Mouse (Mus musculus) forebrain, embryonic 15.5 days (tissue): ENCODE measurements around the gene Tiprl. TPM values are rescaled to one million over a fixed set of nuclear protein-coding genes. Genes with fewer than 3 reads are reported as not detected.

Experiments used
- ATAC-seq: fragments of 200-750 bp; cut with Nextera tagmentation; replicated peaks from 2 replicates; pipeline ENCODE4 v1.8.0; 2017; ENCODE audit warnings: mild to moderate bottlenecking, moderate TSS enrichment, moderate library complexity
- H3K27ac ChIP-seq: fragments of 300-500 bp; sonication (generic); replicated peaks from 2 replicates; pipeline ENCODE4 v1.5.1; 2015; ENCODE audit warnings: mild to moderate bottlenecking, inconsistent platforms
- H3K27me3 ChIP-seq: fragments of 300-500 bp; sonication (generic); 2 replicates; pipeline ENCODE4 v1.6.1; 2015; ENCODE audit warnings: inconsistent platforms
- H3K36me3 ChIP-seq: fragments of 300-500 bp; sonication (generic); 2 replicates; pipeline ENCODE4 v1.6.1; 2015; ENCODE audit warnings: mild to moderate bottlenecking, inconsistent platforms
- H3K4me1 ChIP-seq: fragments of 300-500 bp; sonication (generic); 2 replicates; pipeline ENCODE4 v1.6.1; 2015; ENCODE audit warnings: inconsistent platforms
- H3K4me2 ChIP-seq: fragments of 300-500 bp; sonication (generic); replicated peaks from 2 replicates; pipeline ENCODE4 v1.6.1; 2015; ENCODE audit warnings: mild to moderate bottlenecking, inconsistent platforms
- H3K4me3 ChIP-seq: fragments of 300-500 bp; sonication (generic); 2 replicates; pipeline ENCODE4 v1.5.1; 2015; ENCODE audit warnings: mild to moderate bottlenecking, inconsistent platforms
- H3K9ac ChIP-seq: fragments of 300-500 bp; sonication (generic); replicated peaks from 2 replicates; pipeline ENCODE4 v1.6.1; 2015; ENCODE audit warnings: mild to moderate bottlenecking, inconsistent platforms
- H3K9me3 ChIP-seq: fragments of 300-500 bp; sonication (generic); 2 replicates; pipeline ENCODE4 v1.6.1; 2016; ENCODE audit warnings: inconsistent platforms
- whole genome bisulfite sequencing: fragments of 180-500 bp; shearing (Covaris S2); methylation state at CpG from one replicate; pipeline ENCODE4 v1.1.7; 2015; ENCODE audit warnings: mixed read lengths; 5-methylcytosine and 5-hydroxymethylcytosine counted together
- polyA plus RNA-seq: library from polyadenylated mRNA; unstranded; fragments of >200 nt; fragmentation: Nextera tagmentation; extraction: Ambion mirVana; gene quantifications from 2 replicates; pipeline ENCODE4 v1.2.1, GENCODE M21; 2015

Tiprl gene
- polyA plus RNA-seq, 1 experiment from 2014 or later: 162 TPM

GRCm38 (mm10) chr1:165247085-165247484, 10.3 kb upstream of the Tiprl start:
- no peak for ATAC-seq
- H3K9ac ChIP-seq: no peak overlapping the region
- WGBS: 83% methylated on average over 5 of the region's 5 CpGs

GRCm38 (mm10) chr1:165246587-165246986, 9.8 kb upstream of the Tiprl start:
- Histone ChIP-seq H3K27ac (no peak overlapping the region), H3K9ac (no peak overlapping the region), H3K36me3 (no peaks in the 10 kb centered on the region), H3K4me3 (no peak overlapping the region), H3K4me2 (no peak overlapping the region), H3K9me3 (no peaks in the 10 kb centered on the region), H3K27me3 (no peaks in the 10 kb centered on the region), H3K4me1 (no peaks in the 10 kb centered on the region)
- ATAC-seq: no peak
- 87% methylated on average over 5 of the region's 5 CpGs for WGBS

More at GRCm38 (mm10) chr1:165247085-165247484, 10.3 kb upstream of the Tiprl start:
- H3K27ac ChIP-seq: no peak overlapping the region
- H3K9me3 ChIP-seq: no peaks in the 10 kb centered on the region
- no peak overlapping the region for H3K4me3 ChIP-seq
- no peaks in the 10 kb centered on the region for H3K36me3 ChIP-seq
- H3K4me2 ChIP-seq: no peak overlapping the region
- no peaks in the 10 kb centered on the region for H3K4me1 ChIP-seq
- no peaks in the 10 kb centered on the region for H3K27me3 ChIP-seq

GRCm38 (mm10) chr1:165235846-165236245, 950 bp downstream of the Tiprl start:
- H3K4me2 ChIP-seq: peak overlapping the region; percentile 53
- no peaks in the 10 kb centered on the region for H3K27me3 ChIP-seq
- H3K4me3 ChIP-seq: peak overlapping the region; percentile 79
- H3K4me1 ChIP-seq: peaks cover 23% of the 10 kb centered on the region
- no peaks in the 10 kb centered on the region for H3K36me3 ChIP-seq
- no peak for ATAC-seq
- H3K9ac ChIP-seq: peak overlapping the region; percentile 83
- no peaks in the 10 kb centered on the region for H3K9me3 ChIP-seq
- 7% methylated on average over 10 of the region's 10 CpGs for WGBS
- peak overlapping the region; percentile 92; the same call in 1 of the 2 replicates for H3K27ac ChIP-seq

DNA sequence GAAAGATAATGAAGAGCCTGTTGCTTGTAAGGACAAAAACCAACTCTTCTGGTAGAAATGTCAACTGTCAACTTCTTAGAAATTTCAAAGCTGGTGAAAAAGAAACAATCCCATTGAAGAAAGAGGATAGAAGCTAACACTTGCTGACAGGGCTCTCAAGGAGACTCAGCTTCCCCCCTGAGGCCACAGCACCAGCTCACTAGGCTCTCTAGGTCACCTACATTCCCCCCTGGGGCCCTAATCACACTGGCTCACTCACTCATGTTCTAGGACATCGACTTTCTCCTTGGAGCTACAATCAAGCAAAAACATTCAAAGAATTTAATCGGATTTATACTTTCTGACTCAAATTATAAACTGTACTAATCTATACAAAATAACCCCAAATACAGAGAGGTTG, 3.0 kb downstream of the Tiprl start:
- no peaks in the 10 kb centered on the region for H3K36me3 ChIP-seq
- H3K9ac ChIP-seq: no peak overlapping the region
- no peaks in the 10 kb centered on the region for H3K27me3 ChIP-seq
- ATAC-seq: no peak
- no peak overlapping the region for H3K4me3 ChIP-seq
- 77% methylated on average over 2 of the region's 2 CpGs for WGBS
- H3K9me3 ChIP-seq: no peaks in the 10 kb centered on the region
- no peak overlapping the region for H3K4me2 ChIP-seq
- peaks cover 23% of the 10 kb centered on the region for H3K4me1 ChIP-seq
- no peak overlapping the region for H3K27ac ChIP-seq

GRCm38 (mm10) chr1:165230691-165231090, 6.1 kb downstream of the Tiprl start:
- no peak overlapping the region for H3K9ac ChIP-seq
- no peak overlapping the region for H3K4me2 ChIP-seq
- WGBS: 96% methylated on average over 4 of the region's 4 CpGs
- no peak overlapping the region for H3K27ac ChIP-seq
- H3K4me1 ChIP-seq: peaks cover 10% of the 10 kb centered on the region
- peaks cover 12% of the 10 kb centered on the region for H3K36me3 ChIP-seq
- H3K4me3 ChIP-seq: no peak overlapping the region
- no peak for ATAC-seq
- no peaks in the 10 kb centered on the region for H3K27me3 ChIP-seq
- H3K9me3 ChIP-seq: no peaks in the 10 kb centered on the region

GRCm38 (mm10) chr1:165229577-165229976, 7.2 kb downstream of the Tiprl start:
- no peak for ATAC-seq
- H3K27ac ChIP-seq: no peak overlapping the region
- no peak overlapping the region for H3K4me2 ChIP-seq
- H3K27me3 ChIP-seq: no peaks in the 10 kb centered on the region
- H3K9ac ChIP-seq: no peak overlapping the region
- no peak overlapping the region for H3K4me3 ChIP-seq
- peaks cover 4% of the 10 kb centered on the region; the same call in 1 of the 2 replicates for H3K4me1 ChIP-seq
- H3K9me3 ChIP-seq: no peaks in the 10 kb centered on the region
- H3K36me3 ChIP-seq: peaks cover 18% of the 10 kb centered on the region
- WGBS: 90% methylated on average over 9 of the region's 9 CpGs

DNA sequence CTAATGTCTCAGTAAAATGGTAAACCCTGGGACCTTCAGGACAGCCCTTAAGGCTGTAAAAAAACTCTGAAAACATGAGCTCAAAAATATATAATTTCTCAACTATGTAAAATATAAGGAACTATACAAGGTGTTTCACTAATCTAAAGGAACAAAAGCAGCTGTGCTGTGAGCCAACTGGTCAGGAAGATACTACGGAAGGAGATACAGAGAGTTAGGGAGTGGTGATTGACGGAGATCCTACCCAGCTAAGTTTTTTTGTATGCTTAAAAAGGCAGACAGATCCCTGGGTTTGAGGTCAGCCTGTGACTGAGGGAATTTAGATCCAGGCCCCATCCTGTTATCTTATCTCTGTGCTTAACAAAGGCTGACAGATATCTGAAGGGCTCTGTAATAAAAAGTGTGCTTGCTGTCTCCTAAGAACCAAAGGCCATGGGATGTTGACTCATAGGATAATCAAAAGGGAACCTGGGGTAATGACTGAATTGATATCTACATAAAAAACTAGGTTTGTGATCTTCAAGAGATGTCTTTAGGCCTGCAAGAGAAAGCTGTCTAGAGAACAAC, 19.7 kb downstream of the Tiprl start:
- Histone ChIP-seq H3K4me3 (no peak overlapping the region), H3K36me3 (peaks cover 70% of the 10 kb centered on the region), H3K9me3 (no peaks in the 10 kb centered on the region), H3K9ac (no peak overlapping the region), H3K4me2 (no peak overlapping the region), H3K27ac (no peak overlapping the region), H3K4me1 (no peaks in the 10 kb centered on the region), H3K27me3 (no peaks in the 10 kb centered on the region)
- no peak for ATAC-seq
- 95% methylated on average over 2 of the region's 2 CpGs for WGBS

- Histone ChIP-seq H3K4me2 (no peak overlapping the region), H3K9ac (no peak overlapping the region), H3K4me3 (no peak overlapping the region), H3K9me3 (no peaks in the 10 kb centered on the region), H3K36me3 (peaks cover 58% of the 10 kb centered on the region), H3K4me1 (no peaks in the 10 kb centered on the region), H3K27ac (no peak overlapping the region), H3K27me3 (no peaks in the 10 kb centered on the region)
- ATAC-seq: no peak
- WGBS: 89% methylated on average over 7 of the region's 7 CpGs
These were observed 21.0 kb downstream of the Tiprl start for GRCm38 (mm10) chr1:165215831-165216230.

DNA sequence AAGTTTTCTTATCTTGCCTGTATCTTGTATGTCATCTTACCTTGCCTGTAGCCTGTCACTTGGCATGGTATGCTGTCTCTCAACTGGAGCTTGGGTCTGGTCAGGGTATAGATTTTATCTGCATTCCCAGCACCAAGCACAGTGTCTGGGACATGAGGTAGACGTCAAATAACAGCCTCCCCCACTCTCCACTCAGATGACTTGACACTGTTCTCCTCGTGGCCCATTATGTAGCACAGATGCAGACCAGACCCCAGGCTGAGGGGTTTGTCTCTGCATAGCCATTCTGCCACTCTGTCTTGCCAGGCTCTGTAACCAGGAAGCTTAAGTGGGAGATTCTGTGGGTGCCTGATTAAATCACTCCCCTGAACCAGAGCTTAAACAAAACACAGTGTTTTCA, 31.2 kb downstream of the Tiprl start:
- 55% methylated on average over 2 of the region's 2 CpGs for WGBS

GRCm38 (mm10) chr1:165203488-165204035, 33.2 kb downstream of the Tiprl start:
- WGBS: 61% methylated on average over 2 of the region's 2 CpGs
- no peaks in the 10 kb centered on the region for H3K27me3 ChIP-seq
- no peak overlapping the region for H3K4me2 ChIP-seq
- no peak overlapping the region for H3K4me3 ChIP-seq
- no peaks in the 10 kb centered on the region for H3K4me1 ChIP-seq
- no peak overlapping the region for H3K9ac ChIP-seq
- no peaks in the 10 kb centered on the region for H3K36me3 ChIP-seq
- no peak for ATAC-seq
- H3K9me3 ChIP-seq: no peaks in the 10 kb centered on the region
- H3K27ac ChIP-seq: no peak overlapping the region

More for the DNA sequence above, 31.2 kb downstream of the Tiprl start:
- no peak for ATAC-seq
- Histone ChIP-seq H3K4me3 (no peak overlapping the region), H3K4me1 (no peaks in the 10 kb centered on the region), H3K27ac (no peak overlapping the region), H3K36me3 (no peaks in the 10 kb centered on the region), H3K4me2 (no peak overlapping the region), H3K27me3 (no peaks in the 10 kb centered on the region), H3K9ac (no peak overlapping the region), H3K9me3 (no peaks in the 10 kb centered on the region)

DNA sequence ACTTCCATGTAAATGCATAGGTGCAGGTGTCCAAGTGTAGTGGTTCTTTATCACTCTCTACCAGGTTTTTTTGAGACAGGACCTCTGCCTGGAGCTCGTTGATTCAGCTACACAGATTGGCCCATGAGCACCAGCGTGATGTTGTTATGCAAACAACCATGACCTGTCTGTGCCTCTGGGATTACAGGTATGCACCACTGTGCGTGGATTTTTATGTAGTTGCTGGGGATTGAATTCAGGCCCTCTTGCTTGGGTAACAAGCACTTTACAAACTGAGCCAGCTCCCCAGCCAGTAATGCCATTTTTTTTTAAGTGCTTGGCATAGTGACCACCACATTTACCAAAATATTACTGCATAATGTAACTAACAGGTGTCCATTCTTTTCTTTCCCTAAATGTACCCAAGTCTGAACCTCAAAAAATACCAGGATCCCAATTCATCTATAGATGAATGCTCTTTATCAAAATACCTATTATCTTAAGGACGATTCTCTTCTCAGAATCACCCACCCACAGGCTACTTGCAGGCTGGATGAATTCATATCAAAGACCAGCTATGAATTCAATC, 35.3 kb downstream of the Tiprl start:
- Histone ChIP-seq H3K36me3 (no peaks in the 10 kb centered on the region), H3K4me3 (no peak overlapping the region), H3K27ac (no peak overlapping the region), H3K4me2 (no peak overlapping the region), H3K9ac (no peak overlapping the region), H3K4me1 (no peaks in the 10 kb centered on the region), H3K9me3 (no peaks in the 10 kb centered on the region), H3K27me3 (no peaks in the 10 kb centered on the region)
- no peak for ATAC-seq
- 90% methylated on average over 4 of the region's 4 CpGs for WGBS

GRCm38 (mm10) chr1:165200748-165201147, 36.0 kb downstream of the Tiprl start:
- WGBS: 83% methylated on average over 8 of the region's 8 CpGs
- no peak overlapping the region for H3K9ac ChIP-seq
- no peak overlapping the region for H3K4me2 ChIP-seq
- no peaks in the 10 kb centered on the region for H3K4me1 ChIP-seq
- H3K27me3 ChIP-seq: no peaks in the 10 kb centered on the region
- no peaks in the 10 kb centered on the region for H3K9me3 ChIP-seq
- H3K27ac ChIP-seq: no peak overlapping the region
- no peaks in the 10 kb centered on the region for H3K36me3 ChIP-seq
- H3K4me3 ChIP-seq: no peak overlapping the region
- ATAC-seq: no peak

- Histone ChIP-seq H3K27me3 (no peaks in the 10 kb centered on the region), H3K4me2 (no peak overlapping the region), H3K9ac (no peak overlapping the region), H3K36me3 (no peaks in the 10 kb centered on the region), H3K4me1 (peaks cover 6% of the 10 kb centered on the region), H3K27ac (no peak overlapping the region), H3K9me3 (no peaks in the 10 kb centered on the region), H3K4me3 (no peak overlapping the region)
- no peak for ATAC-seq
- WGBS: 71% methylated on average over 3 of the region's 3 CpGs
These were observed 37.2 kb downstream of the Tiprl start for GRCm38 (mm10) chr1:165199639-165200038.
